Mouse (Mus musculus) CH12.LX (cell line): ENCODE data around the gene Ubl5.

Experiments
- BHLHE40 ChIP-seq: IDR thresholded peaks from 2 replicates; pipeline ENCODE4 v1.6.1; 2011; ENCODE audit warnings: mild to moderate bottlenecking, low read depth, low read length, improper control_type of control experiment
- CTCF ChIP-seq, 2 experiments: IDR thresholded peaks in 1 of 2; conservative IDR thresholded peaks in 1 of 2; 2 replicates each; pipeline ENCODE4 v1.5.1; 2011 to 2012; ENCODE audit warnings: low read depth in 2 of 2, low read length in 2 of 2, improper control_type of control experiment in 1 of 2, inconsistent platforms in 1 of 2, mild to moderate bottlenecking in 1 of 2, moderate library complexity in 1 of 2
- E2F4 ChIP-seq: IDR thresholded peaks from 2 replicates; pipeline ENCODE4 v1.6.1; 2011; ENCODE audit warnings: low read depth, low read length, improper control_type of control experiment; ENCODE audit not compliant: insufficient replicate concordance
- ELF1 ChIP-seq: IDR thresholded peaks from 2 replicates; pipeline ENCODE4 v1.6.1; 2014; ENCODE audit warnings: low read depth, mild to moderate bottlenecking, inconsistent platforms, low read length, improper control_type of control experiment
- EP300 ChIP-seq: IDR thresholded peaks from 2 replicates; pipeline ENCODE4 v1.6.1; 2011; ENCODE audit warnings: low read length, improper control_type of control experiment
- ETS1 ChIP-seq: conservative IDR thresholded peaks from 2 replicates; pipeline ENCODE4 v1.6.1; 2012; ENCODE audit warnings: low read depth, mild to moderate bottlenecking, inconsistent platforms, low read length, improper control_type of control experiment, moderate library complexity
- HCFC1 ChIP-seq: IDR thresholded peaks from 2 replicates; pipeline ENCODE4 v1.6.1; 2012; ENCODE audit warnings: low read depth, mild to moderate bottlenecking, inconsistent platforms, low read length, improper control_type of control experiment
- KAT2A ChIP-seq: IDR thresholded peaks from 2 replicates; pipeline ENCODE4 v1.6.1; 2012; ENCODE audit warnings: low read length, improper control_type of control experiment, inconsistent platforms; ENCODE audit not compliant: insufficient replicate concordance
- MAX ChIP-seq: IDR thresholded peaks from 2 replicates; pipeline ENCODE4 v1.6.1; 2011; ENCODE audit warnings: low read length, improper control_type of control experiment
- NELFE ChIP-seq: IDR thresholded peaks from 2 replicates; pipeline ENCODE4 v1.6.1; 2011; ENCODE audit warnings: low read depth, low read length, improper control_type of control experiment
- POLR2A ChIP-seq: IDR thresholded peaks from 2 replicates; pipeline ENCODE4 v1.6.1; 2011; ENCODE audit warnings: low read depth, mild to moderate bottlenecking, improper control_type of control experiment, low read length
- UBTF ChIP-seq: IDR thresholded peaks from 2 replicates; pipeline ENCODE4 v1.6.1; 2012; ENCODE audit warnings: low read depth, mild to moderate bottlenecking, inconsistent platforms, low read length, improper control_type of control experiment, moderate library complexity
- USF2 ChIP-seq: conservative IDR thresholded peaks from 2 replicates; pipeline ENCODE4 v1.6.1; 2011; ENCODE audit warnings: low read depth, low read length, improper control_type of control experiment
- ZNF384 ChIP-seq: IDR thresholded peaks from 2 replicates; pipeline ENCODE4 v1.6.1; 2012; ENCODE audit warnings: low read depth, low read length, improper control_type of control experiment, inconsistent platforms

GRCm38 (mm10) chr9:20689913-20690312 lies 47.2 kb downstream of the Ubl5 start:
- TF ChIP-seq USF2 (no peak), POLR2A (no peak), CTCF (conservative IDR thresholded peaks at IDR 0.05 in 1 of 2, IDR thresholded peaks at IDR 0.05 in 1 of 2; ENCODE audit: low read depth in 2 of 2, low read length in 2 of 2) (no peak), EP300 (no peak), E2F4 (no peak), ETS1 (no peak), NELFE (no peak), KAT2A (no peak), MAX (no peak), HCFC1 (no peak), ELF1 (no peak), ZNF384 (no peak), BHLHE40 (no peak), UBTF (no peak)
